Mouse (Mus musculus) heart, embryonic 16.5 days (tissue): Measurements from ENCODE around the gene Tmtc2. TPM values are rescaled to one million over a fixed set of nuclear protein-coding genes. Genes with fewer than 3 reads are reported as not detected.

Source experiments
- ATAC-seq: fragments of 200-750 bp; cut with Nextera tagmentation; replicated peaks from 2 replicates; pipeline ENCODE4 v1.8.0; 2017; ENCODE audit warnings: moderate number of reproducible peaks; ENCODE audit not compliant: insufficient read depth, low FRiP score; ENCODE audit errors: extremely low read depth
- H3K27ac ChIP-seq: fragments of 300-500 bp; sonication (generic); 2 replicates; pipeline ENCODE4 v1.5.1; 2014; ENCODE audit warnings: mild to moderate bottlenecking, low read length, control low read depth, moderate library complexity
- H3K27me3 ChIP-seq: fragments of 300-500 bp; sonication (generic); 2 replicates; pipeline ENCODE4 v1.6.1; 2014; ENCODE audit warnings: low read length, mixed read lengths; ENCODE audit not compliant: control insufficient read depth, insufficient read depth
- H3K36me3 ChIP-seq: fragments of 300-500 bp; sonication (generic); 2 replicates; pipeline ENCODE4 v1.6.1; 2014; ENCODE audit not compliant: control insufficient read depth, insufficient read depth
- H3K4me1 ChIP-seq: fragments of 300-500 bp; sonication (generic); 2 replicates; pipeline ENCODE4 v1.6.1; 2014; ENCODE audit warnings: low read length, mixed read lengths; ENCODE audit not compliant: control insufficient read depth, insufficient read depth
- H3K4me2 ChIP-seq: fragments of 300-500 bp; sonication (generic); 2 replicates; pipeline ENCODE4 v1.6.1; 2014; ENCODE audit warnings: low read depth, mild to moderate bottlenecking, control low read depth, low read length
- H3K4me3 ChIP-seq: fragments of 300-500 bp; sonication (generic); 2 replicates; pipeline ENCODE4 v1.5.1; 2014; ENCODE audit warnings: mild to moderate bottlenecking, control low read depth, low read length
- H3K9ac ChIP-seq: fragments of 300-500 bp; sonication (generic); 2 replicates; pipeline ENCODE4 v1.6.1; 2014; ENCODE audit warnings: low read length, control low read depth
- H3K9me3 ChIP-seq: fragments of 300-500 bp; sonication (generic); replicated peaks from 2 replicates; pipeline ENCODE4 v1.6.1; 2016; ENCODE audit warnings: low read length; ENCODE audit not compliant: control insufficient read depth
- WGBS: fragments of 180-500 bp; shearing (Covaris S2); extraction: QIAGEN DNeasy Blood & Tissue Kit; methylation state at CpG from one replicate; pipeline ENCODE4 v1.1.7; 2014; 5-methylcytosine and 5-hydroxymethylcytosine counted together
- polyA plus RNA-seq: library from polyadenylated mRNA; unstranded; fragments of >200 nt; fragmentation: Nextera tagmentation; extraction: Ambion mirVana; gene quantifications from 2 replicates; pipeline ENCODE4 v1.2.1, GENCODE M21; 2015

The Tmtc2 gene
- polyA plus RNA-seq, 1 experiment from 2014 or later = 2.1 TPM

DNA sequence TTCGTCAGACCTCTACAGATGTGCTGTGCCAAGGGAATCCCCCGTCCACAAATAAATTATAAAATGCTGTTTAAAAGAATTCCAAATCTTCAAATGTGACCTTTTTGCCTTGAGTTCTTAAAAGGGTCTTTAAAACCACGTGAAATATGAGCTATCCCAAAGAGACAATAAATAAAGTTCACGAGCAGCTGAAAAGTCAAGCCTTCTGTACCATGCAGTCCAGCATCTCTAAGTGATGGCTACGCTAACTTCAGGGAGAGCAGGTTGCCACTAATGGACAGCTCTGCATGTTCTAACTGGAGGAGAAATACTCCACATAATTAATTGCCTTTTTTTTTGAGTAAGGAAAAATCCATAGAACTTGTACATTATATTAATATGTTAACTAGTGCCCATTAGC, 243.9 kb downstream of the Tmtc2 start:
- Histone ChIP-seq H3K4me2 (no peak overlapping the region), H3K4me1 (no peaks in the 10 kb centered on the region), H3K4me3 (no peak overlapping the region), H3K27ac (no peak overlapping the region), H3K27me3 (no peaks in the 10 kb centered on the region), H3K9me3 (no peaks in the 10 kb centered on the region), H3K9ac (no peak overlapping the region), H3K36me3 (no peaks in the 10 kb centered on the region)
- no peak for ATAC-seq
- 79% methylated on average over 5 of the region's 5 CpGs for WGBS

DNA sequence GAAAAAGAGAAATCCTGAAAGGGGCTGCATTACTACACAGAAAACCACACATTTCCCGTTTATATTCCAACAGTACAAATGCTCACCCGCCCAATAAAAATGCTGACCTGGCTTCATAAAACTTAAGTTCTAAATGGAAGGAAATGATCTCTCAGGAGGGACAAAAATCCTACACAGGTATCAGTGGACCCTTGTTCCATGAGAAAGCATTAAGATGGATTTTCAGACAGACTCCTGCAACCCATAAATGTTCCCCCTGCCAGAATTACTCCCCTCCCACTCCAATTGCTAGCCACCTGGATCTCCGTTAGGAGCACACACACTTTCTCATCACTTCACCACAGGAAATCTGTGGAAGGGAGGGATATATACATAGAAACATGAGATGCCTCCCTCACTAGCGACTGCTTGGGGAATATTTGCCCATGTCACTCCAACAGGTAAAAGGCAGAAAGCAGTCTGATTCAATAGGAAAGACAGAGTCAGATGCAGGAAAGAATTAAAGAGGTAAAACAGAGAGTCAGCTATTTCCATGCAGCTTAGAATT, 250.5 kb downstream of the Tmtc2 start:
- H3K9me3 ChIP-seq = peaks cover 4% of the 10 kb centered on the region
- H3K27ac ChIP-seq = no peak overlapping the region
- H3K9ac ChIP-seq = no peak overlapping the region
- no peak for ATAC-seq
- H3K27me3 ChIP-seq = no peaks in the 10 kb centered on the region
- 80% methylated on average over 4 of the region's 4 CpGs for WGBS
- no peak overlapping the region for H3K4me2 ChIP-seq
- H3K36me3 ChIP-seq = peaks cover 10% of the 10 kb centered on the region
- no peaks in the 10 kb centered on the region for H3K4me1 ChIP-seq
- no peak overlapping the region for H3K4me3 ChIP-seq

GRCm38 (mm10) chr10:105319299-105320057, 254.8 kb downstream of the Tmtc2 start:
- H3K4me1 ChIP-seq = no peaks in the 10 kb centered on the region
- peaks cover 4% of the 10 kb centered on the region for H3K9me3 ChIP-seq
- 69% methylated on average over 3 of the region's 3 CpGs for WGBS
- no peak overlapping the region for H3K27ac ChIP-seq
- no peaks in the 10 kb centered on the region for H3K27me3 ChIP-seq
- no peak overlapping the region for H3K9ac ChIP-seq
- no peak overlapping the region for H3K4me3 ChIP-seq
- H3K4me2 ChIP-seq = no peak overlapping the region
- H3K36me3 ChIP-seq = peaks cover 10% of the 10 kb centered on the region
- no peak for ATAC-seq

DNA sequence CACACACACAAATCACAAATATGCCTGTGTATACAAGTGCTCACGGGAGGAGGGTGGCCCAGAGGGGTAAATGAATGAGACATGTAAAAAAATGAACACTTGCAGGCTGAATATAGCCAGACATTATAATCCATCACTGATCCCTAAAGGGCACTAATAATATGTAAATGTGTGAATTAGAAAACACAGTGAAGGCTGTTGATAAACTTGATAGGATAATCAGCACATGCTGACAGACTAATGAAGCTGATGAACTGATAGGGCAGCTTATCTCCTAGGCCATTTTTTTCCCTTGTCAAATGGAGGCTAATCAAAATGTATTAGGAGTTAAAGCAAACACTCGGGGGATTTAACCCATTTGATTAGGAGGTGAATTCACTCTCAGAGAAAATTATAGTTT, 255.4 kb downstream of the Tmtc2 start:
- Histone ChIP-seq H3K9ac (no peak overlapping the region), H3K9me3 (peaks cover 4% of the 10 kb centered on the region), H3K4me2 (no peak overlapping the region), H3K27me3 (no peaks in the 10 kb centered on the region), H3K4me1 (no peaks in the 10 kb centered on the region), H3K36me3 (peaks cover 10% of the 10 kb centered on the region), H3K27ac (no peak overlapping the region), H3K4me3 (no peak overlapping the region)
- WGBS = 50% methylated on average over 2 of the region's 2 CpGs
- ATAC-seq = no peak

- 73% methylated on average over 5 of the region's 5 CpGs for WGBS
- no peak overlapping the region for H3K4me2 ChIP-seq
- no peaks in the 10 kb centered on the region for H3K4me1 ChIP-seq
- no peaks in the 10 kb centered on the region for H3K36me3 ChIP-seq
- no peak overlapping the region for H3K27ac ChIP-seq
- H3K4me3 ChIP-seq = no peak overlapping the region
- no peaks in the 10 kb centered on the region for H3K9me3 ChIP-seq
- no peaks in the 10 kb centered on the region for H3K27me3 ChIP-seq
- H3K9ac ChIP-seq = no peak overlapping the region
- ATAC-seq = no peak
Observed at GRCm38 (mm10) chr10:105312986-105313385, 261.3 kb downstream of the Tmtc2 start.

GRCm38 (mm10) chr10:105297560-105297959, 276.7 kb downstream of the Tmtc2 start:
- Histone ChIP-seq H3K36me3 (no peaks in the 10 kb centered on the region), H3K4me2 (no peak overlapping the region), H3K27ac (no peak overlapping the region), H3K27me3 (no peaks in the 10 kb centered on the region), H3K9ac (no peak overlapping the region), H3K4me3 (no peak overlapping the region), H3K9me3 (peaks cover 3% of the 10 kb centered on the region; the same call in 1 of the 2 replicates), H3K4me1 (no peaks in the 10 kb centered on the region)
- ATAC-seq = no peak
- WGBS = 77% methylated on average over 3 of the region's 3 CpGs

DNA sequence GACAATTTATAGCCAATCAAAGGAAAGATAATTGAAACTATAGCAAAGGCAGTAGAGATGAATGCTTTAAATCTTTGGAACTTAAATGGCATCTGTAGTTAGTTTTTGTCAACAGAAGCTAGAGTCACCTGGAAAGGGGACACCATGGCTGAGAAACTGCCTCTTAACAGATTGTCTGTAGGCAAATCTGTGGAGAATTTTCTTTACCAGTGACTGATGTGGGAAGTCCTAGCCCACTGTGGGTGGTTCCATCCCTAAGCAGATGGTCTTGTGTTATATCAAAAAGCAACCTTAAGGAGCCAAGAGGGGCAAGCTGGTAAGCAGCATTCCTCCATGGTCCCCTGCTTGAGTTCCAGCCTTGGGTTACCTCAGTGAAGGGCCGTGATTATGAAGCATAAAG, 281.3 kb downstream of the Tmtc2 start:
- WGBS = 86% methylated on average over 1 of the region's 1 CpGs
- Histone ChIP-seq H3K4me1 (no peaks in the 10 kb centered on the region), H3K27ac (no peak overlapping the region)

GRCm38 (mm10) chr10:105288472-105288871, 285.8 kb downstream of the Tmtc2 start:
- 71% methylated on average over 2 of the region's 2 CpGs for WGBS
- no peak for ATAC-seq

More for the DNA sequence above, 281.3 kb downstream of the Tmtc2 start:
- no peaks in the 10 kb centered on the region for H3K9me3 ChIP-seq
- no peak overlapping the region for H3K4me2 ChIP-seq
- no peak for ATAC-seq
- H3K9ac ChIP-seq = no peak overlapping the region
- no peaks in the 10 kb centered on the region for H3K36me3 ChIP-seq
- no peaks in the 10 kb centered on the region for H3K27me3 ChIP-seq
- H3K4me3 ChIP-seq = no peak overlapping the region

GRCm38 (mm10) chr10:105287575-105287974, 286.7 kb downstream of the Tmtc2 start:
- Histone ChIP-seq H3K9me3 (no peaks in the 10 kb centered on the region), H3K27me3 (no peaks in the 10 kb centered on the region), H3K27ac (no peak overlapping the region), H3K4me1 (peaks cover 4% of the 10 kb centered on the region), H3K36me3 (no peaks in the 10 kb centered on the region), H3K4me2 (no peak overlapping the region), H3K4me3 (no peak overlapping the region), H3K9ac (no peak overlapping the region)
- 79% methylated on average over 3 of the region's 3 CpGs for WGBS
- ATAC-seq = no peak

More at GRCm38 (mm10) chr10:105288472-105288871, 285.8 kb downstream of the Tmtc2 start:
- Histone ChIP-seq H3K4me3 (no peak overlapping the region), H3K36me3 (no peaks in the 10 kb centered on the region), H3K9ac (no peak overlapping the region), H3K4me1 (peaks cover 4% of the 10 kb centered on the region), H3K4me2 (no peak overlapping the region), H3K9me3 (no peaks in the 10 kb centered on the region), H3K27me3 (no peaks in the 10 kb centered on the region), H3K27ac (no peak overlapping the region)
